Mouse (Mus musculus): ENCODE measurements around the gene E330014E10Rik.
A peak's percentile ranks its signal among the peaks of the same experiment; 100 is the strongest.
"Not testable (repeated sequence)": the region's sequence is repeated elsewhere in the genome, so short reads cannot be mapped to it uniquely, and the experiment has no call there.

Gene E330014E10Rik

GRCm38 (mm10) chr5:95775690-95776089 lies at the start of gene E330014E10Rik:
E330014E10Rik (plus strand) TSS chr5:95775990.
- DNase-seq, result not testable (repeated sequence)

DNA sequence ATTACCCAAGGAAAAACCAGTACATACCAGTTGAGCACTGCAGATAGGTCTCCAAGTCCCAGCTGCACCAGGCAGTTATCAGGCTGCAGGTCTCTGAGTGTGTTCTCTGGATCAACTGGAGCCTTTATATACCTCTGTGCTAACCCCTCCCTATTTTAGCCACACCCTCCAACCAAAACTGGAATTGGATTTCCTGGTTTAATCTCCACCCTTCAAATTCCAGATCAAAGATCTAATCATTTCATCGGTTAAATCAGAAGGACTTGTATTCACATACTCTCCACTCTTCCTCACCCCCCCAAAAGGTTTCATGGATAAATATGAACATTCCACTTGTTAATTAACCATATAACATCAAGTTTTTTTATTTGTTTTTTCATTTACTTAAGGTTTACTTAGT lies 39.7 kb upstream of the E330014E10Rik start, which contains the start of gene Gm7978:
TSS of gene Gm7978 (minus strand) at position 101 of the 400 bp plus-strand sequence.
- DNase-seq, result not testable (repeated sequence)

DNA sequence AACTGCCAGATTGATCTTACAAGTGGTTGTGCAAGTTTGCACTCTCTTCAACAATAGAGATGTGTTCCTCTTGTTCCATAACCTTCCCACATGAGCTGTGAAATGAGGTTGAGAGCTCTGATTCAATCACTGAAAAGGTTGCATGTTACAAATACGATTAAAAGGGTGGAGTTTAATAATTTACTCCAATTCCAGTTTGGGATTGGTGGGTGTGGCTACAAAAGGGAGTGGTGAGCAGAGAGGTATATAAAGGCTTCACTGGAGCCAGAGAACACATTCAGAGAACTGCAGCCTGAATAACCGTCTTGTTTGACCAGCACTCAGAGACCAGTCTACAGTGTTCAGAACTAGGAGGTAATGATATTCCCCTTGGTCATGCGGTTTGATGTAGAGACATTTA lies 34.1 kb upstream of the E330014E10Rik start, which contains the start of gene Gm7982:
TSS of gene Gm7982 (plus strand) at position 301 of the 400 bp plus-strand sequence.
- not testable (repeated sequence) for DNase-seq

DNA sequence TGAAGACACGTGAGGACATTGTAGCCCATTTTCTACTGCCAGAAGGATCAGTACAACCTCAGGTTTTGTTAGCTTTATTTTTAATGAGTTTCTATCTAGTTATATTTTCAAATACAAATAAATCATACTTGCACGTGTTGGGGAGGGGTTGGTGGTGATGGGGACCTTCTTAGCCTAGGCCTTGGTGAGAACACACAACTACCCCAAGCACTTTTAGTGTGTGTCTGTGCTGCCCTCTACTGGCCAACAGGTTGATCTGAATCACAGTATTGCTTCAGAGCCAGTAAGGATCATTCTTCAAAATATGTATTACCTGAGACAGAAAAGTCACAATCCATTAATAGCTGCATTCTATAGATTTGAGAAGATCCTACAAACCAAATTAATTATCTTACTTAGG lies 35.1 kb downstream of the E330014E10Rik start:
- DNase-seq, result peak; percentile 10

GRCm38 (mm10) chr5:95836580-95836979 lies 60.8 kb downstream of the E330014E10Rik start:
- no peak for DNase-seq

- no peak for DNase-seq
Measured at GRCm38 (mm10) chr5:95854030-95854429, 78.2 kb downstream of the E330014E10Rik start.
